Mouse (Mus musculus): ENCODE measurements around the gene Gm20388. TPM values are rescaled to one million over a fixed set of nuclear protein-coding genes. Genes with fewer than 3 reads are reported as not detected.
"Not testable (repeated sequence)": the region's sequence is repeated elsewhere in the genome, so short reads cannot be mapped to it uniquely, and the experiment has no call there.

The Gm20388 gene
- polyA plus RNA-seq, 1 experiment from 2014 or later, result not detected

DNA sequence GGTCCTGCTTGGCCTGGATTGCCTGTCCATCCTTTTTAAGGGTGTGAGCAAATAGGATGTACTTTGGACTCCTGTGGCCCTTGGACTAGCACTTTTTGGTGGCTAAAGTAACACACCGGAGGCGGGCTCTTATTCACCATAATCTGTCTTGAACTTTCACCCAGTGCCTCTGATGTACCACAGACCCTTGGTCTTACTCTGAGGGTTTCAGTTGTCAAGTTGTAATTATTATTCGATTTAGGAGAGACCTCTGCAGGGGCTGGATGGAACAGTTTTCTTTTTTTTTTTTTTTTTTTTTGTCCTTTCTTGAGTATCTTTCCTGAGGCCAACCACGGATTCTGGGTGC is 3532.9 kb downstream of the Gm20388 start:
- H3K27me3 ChIP-seq (ENCODE audit: control insufficient read depth, insufficient read depth, low read depth, low read length), result no peaks in the 10 kb centered on the region
- no peaks in the 10 kb centered on the region for H3K9me3 ChIP-seq (ENCODE audit: control insufficient read depth, low read length)
- no peak overlapping the region for H3K27ac ChIP-seq (ENCODE audit: low read length)
- H3K36me3 ChIP-seq (ENCODE audit: control insufficient read depth, insufficient read depth, low read length), result no peaks in the 10 kb centered on the region
- H3K9ac ChIP-seq (ENCODE audit: low read length), result peak overlapping the region; percentile 87
- H3K4me3 ChIP-seq (ENCODE audit: low read length), result peak overlapping the region; percentile 75
- H3K4me2 ChIP-seq (ENCODE audit: low read depth, low read length), result peak overlapping the region; percentile 72
- 25% methylated on average over 4 of the region's 4 CpGs for WGBS
- no peaks in the 10 kb centered on the region for H3K4me1 ChIP-seq (replicated peaks; ENCODE audit: control insufficient read depth, insufficient read depth, low read length)
- no peak for ATAC-seq (ENCODE audit: low read depth)

DNA sequence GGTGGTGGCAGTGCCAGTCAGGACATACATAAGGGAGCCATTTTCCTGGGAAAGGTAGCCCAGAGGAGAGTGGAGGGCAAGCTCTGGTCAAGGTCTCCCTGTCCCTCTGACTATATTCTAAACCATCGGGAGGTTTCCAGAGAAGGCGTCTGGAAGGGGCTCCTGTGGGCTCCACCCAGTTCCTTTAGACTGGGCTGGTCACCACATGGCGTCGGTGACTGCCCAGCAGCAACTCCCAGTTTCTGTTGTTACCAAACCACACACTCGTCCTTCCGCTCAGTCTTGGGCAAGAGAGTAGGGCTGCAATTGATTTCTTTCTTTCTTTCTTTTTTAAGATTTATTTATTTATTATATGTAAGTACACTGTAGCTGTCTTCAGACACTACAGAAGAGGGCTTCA is 3533.5 kb downstream of the Gm20388 start:
- ATAC-seq (ENCODE audit: low read depth), result no peak
- Histone ChIP-seq H3K9me3 (ENCODE audit: control insufficient read depth, low read length) (no peaks in the 10 kb centered on the region), H3K4me1 (replicated peaks; ENCODE audit: control insufficient read depth, insufficient read depth, low read length) (no peaks in the 10 kb centered on the region), H3K4me3 (ENCODE audit: low read length) (no peak overlapping the region), H3K27me3 (ENCODE audit: control insufficient read depth, insufficient read depth, low read depth, low read length) (no peaks in the 10 kb centered on the region), H3K9ac (ENCODE audit: low read length) (no peak overlapping the region), H3K27ac (ENCODE audit: low read length) (no peak overlapping the region), H3K4me2 (ENCODE audit: low read depth, low read length) (peak overlapping the region; percentile 72; the same call in 1 of the 2 replicates), H3K36me3 (ENCODE audit: control insufficient read depth, insufficient read depth, low read length) (no peaks in the 10 kb centered on the region)
- 81% methylated on average over 6 of the region's 6 CpGs for WGBS

- no peak overlapping the region for H3K27ac ChIP-seq (ENCODE audit: low read length)
These were observed 3535.3 kb downstream of the Gm20388 start for GRCm38 (mm10) chr8:123445981-123446380.

GRCm38 (mm10) chr8:123446799-123447198 is 3536.2 kb downstream of the Gm20388 start:
- Histone ChIP-seq H3K4me1 (replicated peaks; ENCODE audit: control insufficient read depth, insufficient read depth, low read length) (no peaks in the 10 kb centered on the region), H3K4me2 (ENCODE audit: low read depth, low read length) (no peak overlapping the region), H3K9ac (ENCODE audit: low read length) (no peak overlapping the region), H3K9me3 (ENCODE audit: control insufficient read depth, low read length) (no peaks in the 10 kb centered on the region), H3K36me3 (ENCODE audit: control insufficient read depth, insufficient read depth, low read length) (no peaks in the 10 kb centered on the region; the same call in 1 of the 2 replicates), H3K4me3 (ENCODE audit: low read length) (no peak overlapping the region), H3K27me3 (ENCODE audit: control insufficient read depth, insufficient read depth, low read depth, low read length) (no peaks in the 10 kb centered on the region), H3K27ac (ENCODE audit: low read length) (no peak overlapping the region)
- WGBS, result 61% methylated on average over 6 of the region's 6 CpGs
- no peak for ATAC-seq (ENCODE audit: low read depth)

More at GRCm38 (mm10) chr8:123445981-123446380, 3535.3 kb downstream of the Gm20388 start:
- H3K27me3 ChIP-seq (ENCODE audit: control insufficient read depth, insufficient read depth, low read depth, low read length), result no peaks in the 10 kb centered on the region
- H3K9me3 ChIP-seq (ENCODE audit: control insufficient read depth, low read length), result no peaks in the 10 kb centered on the region
- H3K4me1 ChIP-seq (replicated peaks; ENCODE audit: control insufficient read depth, insufficient read depth, low read length), result no peaks in the 10 kb centered on the region
- no peak overlapping the region for H3K4me3 ChIP-seq (ENCODE audit: low read length)
- no peaks in the 10 kb centered on the region; the same call in 1 of the 2 replicates for H3K36me3 ChIP-seq (ENCODE audit: control insufficient read depth, insufficient read depth, low read length)
- no peak overlapping the region for H3K9ac ChIP-seq (ENCODE audit: low read length)
- 83% methylated on average over 10 of the region's 10 CpGs for WGBS
- ATAC-seq (ENCODE audit: low read depth), result no peak
- H3K4me2 ChIP-seq (ENCODE audit: low read depth, low read length), result no peak overlapping the region

DNA sequence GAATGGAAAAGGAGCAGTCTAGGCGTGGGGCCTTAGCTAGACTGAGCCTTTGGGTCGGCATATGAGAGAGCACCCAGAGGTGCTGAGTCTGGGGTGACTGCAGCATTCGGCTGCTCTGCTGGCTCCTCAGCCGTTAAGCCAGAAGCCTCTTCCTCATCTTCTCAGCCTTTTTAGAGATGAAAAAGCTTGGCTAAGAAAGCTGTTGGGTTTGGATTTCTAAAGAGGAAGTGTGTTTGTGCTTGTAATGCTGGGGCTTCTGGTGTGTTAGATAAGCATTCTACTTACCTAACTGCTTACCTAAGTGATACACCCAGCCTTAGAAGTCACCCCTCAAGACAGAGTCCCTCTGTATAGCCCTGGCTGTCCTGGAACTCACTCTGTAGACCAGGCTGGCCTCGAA is 3540.1 kb downstream of the Gm20388 start:
- Histone ChIP-seq H3K9ac (ENCODE audit: low read length) (no peak overlapping the region), H3K9me3 (ENCODE audit: control insufficient read depth, low read length) (no peaks in the 10 kb centered on the region), H3K4me1 (replicated peaks; ENCODE audit: control insufficient read depth, insufficient read depth, low read length) (no peaks in the 10 kb centered on the region), H3K27ac (ENCODE audit: low read length) (no peak overlapping the region), H3K4me3 (ENCODE audit: low read length) (no peak overlapping the region), H3K4me2 (ENCODE audit: low read depth, low read length) (no peak overlapping the region), H3K27me3 (ENCODE audit: control insufficient read depth, insufficient read depth, low read depth, low read length) (no peaks in the 10 kb centered on the region), H3K36me3 (ENCODE audit: control insufficient read depth, insufficient read depth, low read length) (peaks cover 7% of the 10 kb centered on the region)
- 85% methylated on average over 5 of the region's 5 CpGs for WGBS
- no peak for ATAC-seq (ENCODE audit: low read depth)

GRCm38 (mm10) chr8:123451747-123452146 is 3541.1 kb downstream of the Gm20388 start:
- not testable (repeated sequence) for H3K4me3 ChIP-seq (ENCODE audit: low read length); H3K36me3 ChIP-seq (ENCODE audit: control insufficient read depth, insufficient read depth, low read length); H3K9me3 ChIP-seq (ENCODE audit: control insufficient read depth, low read length); H3K27me3 ChIP-seq (ENCODE audit: control insufficient read depth, insufficient read depth, low read depth, low read length); ATAC-seq (ENCODE audit: low read depth); H3K9ac ChIP-seq (ENCODE audit: low read length); H3K4me2 ChIP-seq (ENCODE audit: low read depth, low read length); H3K4me1 ChIP-seq (replicated peaks; ENCODE audit: control insufficient read depth, insufficient read depth, low read length); H3K27ac ChIP-seq (ENCODE audit: low read length)
- 94% methylated on average over 12 of the region's 12 CpGs for WGBS

- 65% methylated on average over 4 of the region's 4 CpGs for WGBS
- Histone ChIP-seq H3K4me2 (ENCODE audit: low read depth, low read length) (no peak overlapping the region), H3K4me3 (ENCODE audit: low read length) (no peak overlapping the region), H3K27ac (ENCODE audit: low read length) (no peak overlapping the region), H3K9me3 (ENCODE audit: control insufficient read depth, low read length) (no peaks in the 10 kb centered on the region), H3K9ac (ENCODE audit: low read length) (no peak overlapping the region), H3K4me1 (replicated peaks; ENCODE audit: control insufficient read depth, insufficient read depth, low read length) (no peaks in the 10 kb centered on the region), H3K36me3 (ENCODE audit: control insufficient read depth, insufficient read depth, low read length) (peaks cover 7% of the 10 kb centered on the region), H3K27me3 (ENCODE audit: control insufficient read depth, insufficient read depth, low read depth, low read length) (no peaks in the 10 kb centered on the region)
- no peak for ATAC-seq (ENCODE audit: low read depth)
These were observed 3541.5 kb downstream of the Gm20388 start for GRCm38 (mm10) chr8:123452149-123452548.

- peaks cover 13% of the 10 kb centered on the region for H3K36me3 ChIP-seq (ENCODE audit: control insufficient read depth, insufficient read depth, low read length)
These were observed 3542.7 kb downstream of the Gm20388 start for GRCm38 (mm10) chr8:123453291-123453690.

GRCm38 (mm10) chr8:123453951-123454350 is 3543.3 kb downstream of the Gm20388 start:
- Histone ChIP-seq H3K4me3 (ENCODE audit: low read length) (no peak overlapping the region), H3K27ac (ENCODE audit: low read length) (no peak overlapping the region), H3K9me3 (ENCODE audit: control insufficient read depth, low read length) (no peaks in the 10 kb centered on the region), H3K27me3 (ENCODE audit: control insufficient read depth, insufficient read depth, low read depth, low read length) (no peaks in the 10 kb centered on the region), H3K36me3 (ENCODE audit: control insufficient read depth, insufficient read depth, low read length) (peaks cover 15% of the 10 kb centered on the region), H3K4me2 (ENCODE audit: low read depth, low read length) (no peak overlapping the region), H3K9ac (ENCODE audit: low read length) (no peak overlapping the region), H3K4me1 (replicated peaks; ENCODE audit: control insufficient read depth, insufficient read depth, low read length) (no peaks in the 10 kb centered on the region)
- no peak for ATAC-seq (ENCODE audit: low read depth)
- 86% methylated on average over 5 of the region's 5 CpGs for WGBS

More at GRCm38 (mm10) chr8:123453291-123453690, 3542.7 kb downstream of the Gm20388 start:
- ATAC-seq (ENCODE audit: low read depth), result no peak
- Histone ChIP-seq H3K9me3 (ENCODE audit: control insufficient read depth, low read length) (no peaks in the 10 kb centered on the region), H3K27ac (ENCODE audit: low read length) (no peak overlapping the region), H3K4me1 (replicated peaks; ENCODE audit: control insufficient read depth, insufficient read depth, low read length) (no peaks in the 10 kb centered on the region), H3K27me3 (ENCODE audit: control insufficient read depth, insufficient read depth, low read depth, low read length) (no peaks in the 10 kb centered on the region), H3K4me3 (ENCODE audit: low read length) (no peak overlapping the region), H3K9ac (ENCODE audit: low read length) (no peak overlapping the region), H3K4me2 (ENCODE audit: low read depth, low read length) (no peak overlapping the region)
- 71% methylated on average over 7 of the region's 7 CpGs for WGBS

- no peak overlapping the region for H3K27ac ChIP-seq (ENCODE audit: low read length)
- H3K4me1 ChIP-seq (replicated peaks; ENCODE audit: control insufficient read depth, insufficient read depth, low read length), result no peaks in the 10 kb centered on the region
- H3K36me3 ChIP-seq (ENCODE audit: control insufficient read depth, insufficient read depth, low read length), result peaks cover 17% of the 10 kb centered on the region
- ATAC-seq (ENCODE audit: low read depth), result no peak
- no peak overlapping the region for H3K4me3 ChIP-seq (ENCODE audit: low read length)
- H3K4me2 ChIP-seq (ENCODE audit: low read depth, low read length), result no peak overlapping the region
- H3K9ac ChIP-seq (ENCODE audit: low read length), result no peak overlapping the region
- H3K27me3 ChIP-seq (ENCODE audit: control insufficient read depth, insufficient read depth, low read depth, low read length), result no peaks in the 10 kb centered on the region
- H3K9me3 ChIP-seq (ENCODE audit: control insufficient read depth, low read length), result no peaks in the 10 kb centered on the region
- WGBS, result 97% methylated on average over 6 of the region's 6 CpGs
These were observed 3543.9 kb downstream of the Gm20388 start for GRCm38 (mm10) chr8:123454559-123454958.
